Mouse (Mus musculus): Measurements from ENCODE around the gene Cfap97d2. TPM values are rescaled to one million over a fixed set of nuclear protein-coding genes. Genes with fewer than 3 reads are reported as not detected.

The Cfap97d2 gene
- total and polyA plus RNA-seq, 3 experiments, result not detected

DNA sequence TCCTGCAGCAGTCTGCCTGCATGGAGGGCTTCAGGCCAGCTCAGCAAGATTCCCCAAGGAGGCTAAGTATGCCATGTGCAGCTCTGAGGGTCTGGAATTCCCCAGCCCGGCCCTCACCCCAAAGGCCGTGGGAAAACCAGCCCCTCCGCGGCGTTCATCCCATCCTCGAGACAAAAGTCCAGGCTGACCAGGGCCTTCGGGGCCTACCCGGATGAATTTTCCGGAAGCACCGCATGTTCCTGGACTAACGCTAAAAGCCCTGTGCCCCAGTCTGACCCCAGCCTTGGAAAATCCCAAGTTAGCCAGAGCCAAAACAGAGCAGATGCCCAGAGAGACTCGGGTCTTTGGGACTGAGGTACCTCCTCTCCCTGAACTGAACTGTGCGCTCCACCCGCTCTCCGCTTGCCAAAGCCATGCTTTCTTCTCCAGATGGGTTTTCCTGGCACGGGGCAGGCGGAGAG lies 35.6 kb upstream of the Cfap97d2 start:
- no peak overlapping the region for H3K27ac ChIP-seq (ENCODE audit: control insufficient read depth, low read depth, low read length)
- H3K4me3 ChIP-seq (ENCODE audit: control insufficient read depth in 1 of 2, insufficient read depth in 1 of 2, low read depth in 2 of 2, low read length in 2 of 2), result no peak overlapping the region
- no peak for DNase-seq (ENCODE audit: low read depth, low spot score)
- no peaks in the 10 kb centered on the region for H3K9me3 ChIP-seq (replicated peaks; ENCODE audit: insufficient read depth, low read length)
- no peak overlapping the region for H3K9ac ChIP-seq (ENCODE audit: control insufficient read depth, low read depth, low read length, poor library complexity, severe bottlenecking)
- H3K36me3 ChIP-seq (ENCODE audit: control insufficient read depth in 1 of 2, insufficient read depth in 2 of 2, low read length in 2 of 2), result peaks cover 0 to 31% of the 10 kb centered on the region in 2 experiments; a peak in 2 of 4 replicates
- TF ChIP-seq E2F4 (IDR thresholded peaks at IDR 0.05; ENCODE audit: borderline replicate concordance, low read depth, low read length) (no peak), CTCF (IDR thresholded peaks at IDR 0.05 in 2 of 3, conservative IDR thresholded peaks at IDR 0.05 in 1 of 3; ENCODE audit: control insufficient read depth in 1 of 3, insufficient read depth in 1 of 3, low read depth in 2 of 3, low read length in 3 of 3, poor library complexity in 1 of 3, severe bottlenecking in 1 of 3) (no peak), GABPA (IDR thresholded peaks at IDR 0.05; ENCODE audit: low read depth, low read length) (no peak), POLR2A (IDR thresholded peaks at IDR 0.05; ENCODE audit: control insufficient read depth in 1 of 2, insufficient read depth in 1 of 2, low read depth in 1 of 2, low read length in 2 of 2, poor library complexity in 1 of 2) (no peak), ZC3H11A (IDR thresholded peaks at IDR 0.05; ENCODE audit: low read depth, low read length) (no peak), JUND (IDR thresholded peaks at IDR 0.05; ENCODE audit: low read depth, low read length) (no peak), NRF1 (IDR thresholded peaks at IDR 0.05; ENCODE audit: insufficient read depth, low read depth, low read length, poor library complexity, severe bottlenecking) (no peak), CHD1 (IDR thresholded peaks at IDR 0.05; ENCODE audit: low read depth, low read length) (no peak), POLR2AphosphoS5 (IDR thresholded peaks at IDR 0.05; ENCODE audit: borderline replicate concordance, low read depth, low read length) (no peak), ZMIZ1 (IDR thresholded peaks at IDR 0.05; ENCODE audit: low read depth, low read length) (no peak), TAL1 (IDR thresholded peaks at IDR 0.05; ENCODE audit: low read length) (no peak), TBP (IDR thresholded peaks at IDR 0.05; ENCODE audit: low read depth, low read length) (no peak), MEF2A (IDR thresholded peaks at IDR 0.05; ENCODE audit: extremely low read depth, insufficient replicate concordance, low read depth, low read length, poor library complexity, severe bottlenecking) (no peak), CHD2 (IDR thresholded peaks at IDR 0.05; ENCODE audit: low read length) (no peak), GATA1 (IDR thresholded peaks at IDR 0.05; ENCODE audit: low read depth, low read length) (no peak), EP300 (IDR thresholded peaks at IDR 0.05; ENCODE audit: low read depth in 1 of 2, low read length in 2 of 2) (no peak)
- H3K79me2 ChIP-seq (ENCODE audit: control insufficient read depth, insufficient read depth, low read length, poor library complexity), result peaks cover 18% of the 10 kb centered on the region
- no peaks in the 10 kb centered on the region for H3K27me3 ChIP-seq (ENCODE audit: control insufficient read depth in 1 of 2, insufficient read depth in 2 of 2, low read length in 2 of 2)
- peaks cover 20 to 36% of the 10 kb centered on the region in 2 experiments for H3K4me1 ChIP-seq (ENCODE audit: control insufficient read depth in 1 of 2, insufficient read depth in 2 of 2, low read length in 2 of 2)

DNA sequence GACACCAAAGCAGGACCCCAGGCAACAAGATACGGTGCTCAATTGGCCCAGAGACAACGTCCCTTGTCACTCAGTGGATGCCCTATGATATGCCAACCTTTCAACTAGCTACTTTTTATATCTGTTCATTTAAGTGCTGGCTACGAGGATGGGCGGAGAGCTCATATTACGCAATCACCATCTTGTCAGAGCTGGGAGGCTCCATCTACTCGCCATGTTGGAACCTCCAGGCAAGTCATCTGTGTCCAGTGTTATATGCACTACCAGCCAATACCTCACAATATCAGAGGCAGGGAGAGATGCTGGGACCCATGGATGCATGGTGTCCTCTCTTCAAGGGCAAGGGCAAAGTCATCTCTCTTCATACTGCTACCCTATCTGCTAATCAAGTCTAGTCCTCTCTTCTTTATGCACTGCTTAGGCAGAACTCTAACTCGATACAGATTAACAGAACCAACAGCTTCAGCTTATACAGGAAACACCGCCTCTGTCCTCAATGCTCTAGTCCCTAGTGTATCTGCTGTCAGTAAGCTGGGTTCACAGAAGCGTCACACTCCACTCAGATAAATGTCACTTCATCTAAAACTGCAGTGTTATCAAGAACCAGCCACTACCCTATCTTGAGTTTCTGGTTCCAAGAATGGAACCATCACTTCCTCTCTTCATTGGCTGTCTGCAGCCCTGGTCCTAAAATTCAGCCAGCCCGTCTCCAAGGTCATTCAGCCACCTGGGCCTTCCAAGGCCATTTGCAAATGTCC lies 34.3 kb upstream of the Cfap97d2 start:
- H3K27me3 ChIP-seq (ENCODE audit: control insufficient read depth in 1 of 2, insufficient read depth in 2 of 2, low read length in 2 of 2), result no peaks in the 10 kb centered on the region
- H3K36me3 ChIP-seq (ENCODE audit: control insufficient read depth in 1 of 2, insufficient read depth in 2 of 2, low read length in 2 of 2), result peaks cover 0 to 33% of the 10 kb centered on the region in 2 experiments; a peak in 2 of 4 replicates
- H3K4me1 ChIP-seq (ENCODE audit: control insufficient read depth in 1 of 2, insufficient read depth in 2 of 2, low read length in 2 of 2), result peaks cover 24 to 47% of the 10 kb centered on the region in 2 experiments
- H3K9ac ChIP-seq (ENCODE audit: control insufficient read depth, low read depth, low read length, poor library complexity, severe bottlenecking), result peak overlapping the region; percentile 23; the same call in 1 of the 2 replicates
- H3K9me3 ChIP-seq (replicated peaks; ENCODE audit: insufficient read depth, low read length), result no peaks in the 10 kb centered on the region
- DNase-seq (ENCODE audit: low read depth, low spot score), result peak; percentile 90
- peak overlapping the region; percentile 5 to 11; a peak in 3 of 4 replicates for H3K4me3 ChIP-seq (ENCODE audit: control insufficient read depth in 1 of 2, insufficient read depth in 1 of 2, low read depth in 2 of 2, low read length in 2 of 2)
- H3K27ac ChIP-seq (ENCODE audit: control insufficient read depth, low read depth, low read length), result peak overlapping the region; percentile 91
- peaks cover 29% of the 10 kb centered on the region for H3K79me2 ChIP-seq (ENCODE audit: control insufficient read depth, insufficient read depth, low read length, poor library complexity)
- TF ChIP-seq ETS1 (IDR thresholded peaks at IDR 0.05; ENCODE audit: low read depth, low read length) (peak; percentile 89), SMC3 (IDR thresholded peaks at IDR 0.05; ENCODE audit: low read depth, low read length) (0 out of 2 replicates have a peak, but pooled peaks have one; percentile 1), GABPA (IDR thresholded peaks at IDR 0.05; ENCODE audit: low read depth, low read length) (no peak), JUND (IDR thresholded peaks at IDR 0.05; ENCODE audit: low read depth, low read length) (0 out of 2 replicates have a peak, but pooled peaks have one; percentile 27), NRF1 (IDR thresholded peaks at IDR 0.05; ENCODE audit: insufficient read depth, low read depth, low read length, poor library complexity, severe bottlenecking) (no peak), GATA1 (IDR thresholded peaks at IDR 0.05; ENCODE audit: low read depth, low read length) (peak; percentile 94), MEF2A (IDR thresholded peaks at IDR 0.05; ENCODE audit: extremely low read depth, insufficient replicate concordance, low read depth, low read length, poor library complexity, severe bottlenecking) (peak; percentile 62; the same call in 1 of the 2 replicates), MYC (IDR thresholded peaks at IDR 0.05; ENCODE audit: low read depth, low read length) (0 out of 2 replicates have a peak, but pooled peaks have one; percentile 55), MXI1 (IDR thresholded peaks at IDR 0.05; ENCODE audit: low read depth, low read length) (peak; percentile 67), BHLHE40 (IDR thresholded peaks at IDR 0.05; ENCODE audit: borderline replicate concordance, low read depth, low read length) (peak; percentile 30; the same call in 1 of the 2 replicates), CHD2 (IDR thresholded peaks at IDR 0.05; ENCODE audit: low read length) (no peak), MYB (IDR thresholded peaks at IDR 0.05; ENCODE audit: low read depth, low read length) (no peak), TAL1 (IDR thresholded peaks at IDR 0.05; ENCODE audit: low read length) (peak; percentile 45), RCOR1 (IDR thresholded peaks at IDR 0.05; ENCODE audit: low read depth, low read length) (peak; percentile 67), ZKSCAN1 (IDR thresholded peaks at IDR 0.05; ENCODE audit: low read depth, low read length) (no peak), POLR2A (IDR thresholded peaks at IDR 0.05; ENCODE audit: control insufficient read depth in 1 of 2, insufficient read depth in 1 of 2, low read depth in 1 of 2, low read length in 2 of 2, poor library complexity in 1 of 2) (peak in 1 of 2 experiments; percentile 26; a peak in 1 of 4 replicates), TCF12 (IDR thresholded peaks at IDR 0.05; ENCODE audit: low read depth, low read length) (peak; percentile 89), ZMIZ1 (IDR thresholded peaks at IDR 0.05; ENCODE audit: low read depth, low read length) (0 out of 2 replicates have a peak, but pooled peaks have one; percentile 51), EP300 (IDR thresholded peaks at IDR 0.05; ENCODE audit: low read depth in 1 of 2, low read length in 2 of 2) (peak; percentile 92), MAFK (IDR thresholded peaks at IDR 0.05; ENCODE audit: borderline replicate concordance, low read depth, low read length) (0 out of 2 replicates have a peak, but pooled peaks have one; percentile 57)

All from MEL (cell line).